Mouse (Mus musculus): Measurements from ENCODE around the gene Hsp90ab1.

DNA sequence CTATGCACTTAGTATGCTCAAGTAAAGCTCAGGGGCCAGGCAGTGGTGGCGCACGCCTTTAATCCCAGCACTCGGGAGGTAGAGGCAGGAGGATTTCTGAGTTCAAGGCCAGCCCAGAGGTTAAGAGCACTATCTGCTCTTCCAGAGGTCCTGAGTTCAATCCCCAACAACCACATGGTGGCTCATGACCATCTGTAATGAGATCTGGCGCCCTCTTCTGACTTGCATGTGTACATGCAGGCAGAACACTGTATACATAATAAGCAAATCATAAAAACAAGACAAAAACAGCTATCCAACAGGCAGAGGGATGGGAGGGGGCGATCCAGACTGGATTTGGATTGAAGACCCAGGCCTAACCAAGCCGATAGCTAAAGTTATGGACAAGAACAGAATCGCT is 5.8 kb upstream of the Hsp90ab1 start:
- TF ChIP-seq CTCF (IDR thresholded peaks at IDR 0.05; ENCODE audit: extremely low read depth, insufficient read depth, insufficient read length, insufficient replicate concordance) (no peak), POLR2A (IDR thresholded peaks at IDR 0.05; ENCODE audit: low read depth, low read length) (no peak)

All from spleen, adult 2 months (tissue).